Mouse (Mus musculus) cerebral cortex, adult 2 months (tissue): ENCODE data around the gene Cyb561d2.

Source experiments
- WGBS: fragments of 180-500 bp; shearing (Covaris S2); methylation state at CpG from one replicate; pipeline ENCODE4 v1.1.7; 2018; 5-methylcytosine and 5-hydroxymethylcytosine counted together

Cyb561d2 gene

GRCm38 (mm10) chr9:107571534-107572326 is 29.7 kb upstream of the Cyb561d2 start:
- 91% methylated on average over 22 of the region's 22 CpGs for WGBS

- WGBS = 94% methylated on average over 21 of the region's 21 CpGs
Observed at GRCm38 (mm10) chr9:107570845-107571244, 28.9 kb upstream of the Cyb561d2 start.

GRCm38 (mm10) chr9:107570016-107570415 is 28.0 kb upstream of the Cyb561d2 start:
- 50% methylated on average over 13 of the region's 13 CpGs for WGBS

GRCm38 (mm10) chr9:107569270-107569669 is 27.3 kb upstream of the Cyb561d2 start:
- WGBS = 1% methylated on average over 23 of the region's 23 CpGs

DNA sequence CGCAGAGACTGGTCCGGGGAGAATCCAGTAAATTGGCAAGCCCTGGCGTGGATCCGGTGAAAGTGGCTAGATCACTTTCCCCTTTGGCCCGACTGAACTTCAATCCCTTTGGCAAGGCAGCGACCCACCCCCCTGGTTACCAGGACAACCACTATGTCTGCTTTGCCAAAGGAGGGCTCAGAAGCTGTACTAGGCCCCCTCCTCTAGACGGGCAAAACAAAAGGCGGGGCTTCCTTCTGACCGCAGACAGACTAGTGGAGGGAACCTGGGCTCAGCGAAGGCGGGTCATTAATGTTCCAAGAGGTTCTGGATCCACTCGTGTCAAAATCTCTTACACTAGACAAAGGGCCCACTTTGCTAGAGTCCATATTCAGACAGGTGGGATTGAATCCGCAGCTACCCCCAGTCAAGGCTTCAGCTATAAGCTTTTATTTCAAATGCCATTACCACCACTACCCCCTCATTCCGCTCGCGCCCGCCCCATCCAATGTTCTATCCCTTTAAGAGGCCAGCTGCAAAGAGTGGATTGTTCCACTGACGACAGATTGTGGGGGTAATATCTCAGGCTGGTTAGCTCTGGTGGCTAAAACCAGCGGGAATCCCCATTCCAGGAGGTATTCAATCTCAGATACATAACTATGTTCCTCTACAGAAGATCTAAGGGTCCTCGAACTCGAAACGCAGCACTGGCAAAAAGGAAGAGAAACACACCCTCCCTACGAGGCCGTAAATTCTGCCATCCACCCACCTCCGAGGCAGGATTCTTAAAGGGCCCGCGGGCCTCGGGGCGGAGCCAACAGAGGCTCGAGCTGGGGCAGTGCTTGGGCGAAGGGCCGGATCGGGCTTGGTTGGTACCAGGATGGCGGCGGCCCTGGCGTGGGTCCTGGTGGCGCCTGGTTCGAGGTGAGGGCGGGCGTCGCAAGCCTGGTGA is 26.6 kb upstream of the Cyb561d2 start:
- WGBS = 3% methylated on average over 41 of the region's 41 CpGs

GRCm38 (mm10) chr9:107567702-107568319 is 25.8 kb upstream of the Cyb561d2 start, which contains the start of gene Hyal2:
Hyal2 (plus strand) TSS chr9:107567945.
- 42% methylated on average over 18 of the region's 18 CpGs for WGBS

- WGBS = 65% methylated on average over 3 of the region's 3 CpGs
Observed at GRCm38 (mm10) chr9:107566855-107567254, 24.9 kb upstream of the Cyb561d2 start.

- 51% methylated on average over 15 of the region's 15 CpGs for WGBS
Observed at GRCm38 (mm10) chr9:107566041-107566709, 24.2 kb upstream of the Cyb561d2 start.

GRCm38 (mm10) chr9:107565556-107565955 is 23.6 kb upstream of the Cyb561d2 start:
- whole genome bisulfite sequencing = 46% methylated on average over 5 of the region's 5 CpGs

GRCm38 (mm10) chr9:107563029-107563581 is 21.1 kb upstream of the Cyb561d2 start, which contains the start of gene Tusc2:
Tusc2 (plus strand) TSS chr9:107563255.
- under 1% methylated on average over 46 of the region's 46 CpGs for WGBS

GRCm38 (mm10) chr9:107556346-107556745 is 14.4 kb upstream of the Cyb561d2 start:
- 77% methylated on average over 3 of the region's 3 CpGs for WGBS

DNA sequence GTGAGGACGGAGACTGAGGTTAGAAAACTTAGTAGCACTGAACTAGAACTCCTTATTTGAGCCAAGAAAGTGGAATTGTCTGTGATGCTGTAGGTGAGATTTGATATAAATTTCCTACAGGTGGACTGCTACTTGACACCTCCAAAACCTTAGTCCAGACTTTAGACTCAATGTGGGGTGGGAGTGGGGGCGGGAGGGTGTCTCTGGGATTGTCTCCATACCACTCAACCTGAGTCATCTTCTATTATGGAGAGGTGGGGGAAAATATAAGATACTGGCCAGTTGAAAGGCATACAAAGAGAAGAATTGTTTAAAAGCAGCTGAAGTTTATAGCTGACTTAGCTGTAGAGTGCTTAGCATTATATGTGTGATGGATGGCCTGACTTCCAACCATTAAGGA is 13.7 kb upstream of the Cyb561d2 start:
- 35% methylated on average over 2 of the region's 2 CpGs for WGBS

GRCm38 (mm10) chr9:107555031-107555457 is 13.1 kb upstream of the Cyb561d2 start:
- under 1% methylated on average over 23 of the region's 23 CpGs for WGBS

GRCm38 (mm10) chr9:107554319-107554825 is 12.4 kb upstream of the Cyb561d2 start:
- WGBS = under 1% methylated on average over 53 of the region's 53 CpGs

DNA sequence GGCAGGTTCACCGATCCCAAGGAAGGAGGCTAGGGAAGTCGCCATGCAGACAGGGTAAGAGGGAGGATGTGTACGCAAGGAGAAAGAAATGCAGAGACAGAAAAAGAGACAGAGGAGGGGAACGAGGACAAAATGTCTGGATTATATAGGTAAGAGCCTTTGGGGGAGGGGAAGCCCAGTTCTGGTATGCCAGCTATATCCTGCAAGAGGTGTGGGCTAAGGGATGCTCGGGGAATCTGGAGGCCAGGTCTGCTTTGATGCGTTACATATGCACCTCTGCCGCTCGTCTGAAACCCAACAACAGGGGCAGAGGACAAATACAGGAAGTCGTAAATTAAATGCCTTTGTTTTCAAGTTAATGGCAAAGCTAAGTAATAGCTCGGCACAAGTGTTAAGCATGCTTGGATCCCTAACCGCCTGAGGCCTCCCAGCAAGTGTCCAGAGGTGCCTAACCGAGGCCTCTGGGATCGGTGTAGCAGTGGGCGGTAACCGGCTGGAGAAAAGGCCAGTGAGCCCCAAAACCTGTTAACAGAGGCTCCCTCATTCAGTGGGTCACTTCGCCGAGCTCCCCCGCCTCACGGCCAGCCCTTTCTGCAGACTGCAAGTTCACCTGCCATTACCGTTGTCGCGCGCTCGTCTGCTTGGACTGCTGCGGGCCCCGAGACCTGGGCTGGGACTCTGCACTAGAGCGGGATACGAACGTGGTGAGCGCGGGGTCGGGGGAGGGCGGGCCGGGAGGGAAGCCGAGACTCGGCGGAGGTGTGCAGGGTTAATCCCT is 11.7 kb upstream of the Cyb561d2 start:
- WGBS = 8% methylated on average over 37 of the region's 37 CpGs

- WGBS = 86% methylated on average over 5 of the region's 5 CpGs
Observed at GRCm38 (mm10) chr9:107552690-107553393, 10.8 kb upstream of the Cyb561d2 start.

GRCm38 (mm10) chr9:107551890-107552355 is 9.9 kb upstream of the Cyb561d2 start:
- 61% methylated on average over 8 of the region's 8 CpGs for WGBS

GRCm38 (mm10) chr9:107551117-107551889 is 9.3 kb upstream of the Cyb561d2 start, which contains the start of gene Rassf1:
Rassf1 (plus strand) TSS chr9:107551555.
- WGBS = 16% methylated on average over 63 of the region's 63 CpGs
